Mouse (Mus musculus) testis, adult 2 months (tissue): ENCODE measurements at regions not wholly inside any gene's neighbourhood (a gene's known extent, or its start where the extent isn't known, plus 50 kb on each side); places are given as distances from the start of the nearest gene placed in this dataset.

Source experiments
- CTCF ChIP-seq: fragments of 200-500 bp; IDR thresholded peaks from 2 replicates; pipeline ENCODE4 v1.5.1; 2012; ENCODE audit warnings: low read depth, mild to moderate bottlenecking, inconsistent platforms, low read length, moderate library complexity; ENCODE audit not compliant: control insufficient read depth, insufficient read depth, insufficient replicate concordance
- POLR2A ChIP-seq: fragments of 200-500 bp; IDR thresholded peaks from 2 replicates; pipeline ENCODE4 v1.6.1; 2012; ENCODE audit warnings: low read depth, mild to moderate bottlenecking, inconsistent platforms, low read length, moderate library complexity; ENCODE audit not compliant: control insufficient read depth

GRCm38 (mm10) chr4:47622851-47623743, 148.6 kb downstream of the Sec61b start:
- no peak for TF ChIP-seq POLR2A
- TF ChIP-seq CTCF = no peak
